Mouse (Mus musculus) midbrain, postnatal 0 days (tissue): ENCODE data around the gene Abcg5. TPM values are rescaled to one million over a fixed set of nuclear protein-coding genes. Genes with fewer than 3 reads are reported as not detected.

ENCODE experiments used
- ATAC-seq: fragments of 200-750 bp; cut with Nextera tagmentation; 2 replicates; pipeline ENCODE4 v1.8.0; 2017; ENCODE audit warnings: moderate number of reproducible peaks, mild to moderate bottlenecking, moderate TSS enrichment, moderate library complexity; ENCODE audit not compliant: low FRiP score
- DNase-seq: peaks from one replicate; pipeline ENCODE4 v3.0.0-alpha.2; 2015; ENCODE audit warnings: low spot score
- H3K27ac ChIP-seq: fragments of 300-500 bp; sonication (generic); 2 replicates; pipeline ENCODE4 v1.5.1; 2014; ENCODE audit warnings: low read depth, mild to moderate bottlenecking, low read length, mixed read lengths
- H3K27me3 ChIP-seq: fragments of 300-500 bp; sonication (generic); 2 replicates; pipeline ENCODE4 v1.6.1; 2014; ENCODE audit warnings: low read length, control low read depth, mixed read lengths; ENCODE audit not compliant: insufficient read depth
- H3K36me3 ChIP-seq: fragments of 300-500 bp; sonication (generic); 2 replicates; pipeline ENCODE4 v1.6.1; 2014; ENCODE audit warnings: low read length, control low read depth, mixed read lengths; ENCODE audit not compliant: insufficient read depth
- H3K4me1 ChIP-seq: fragments of 300-500 bp; sonication (generic); 2 replicates; pipeline ENCODE4 v1.6.1; 2014; ENCODE audit warnings: mild to moderate bottlenecking, control low read depth, antibody characterized with exemption, low read length, mixed read lengths; ENCODE audit not compliant: insufficient read depth
- H3K4me2 ChIP-seq: fragments of 300-500 bp; sonication (generic); 2 replicates; pipeline ENCODE4 v1.6.1; 2014; ENCODE audit warnings: low read depth, mild to moderate bottlenecking, low read length, mixed read lengths; ENCODE audit not compliant: poor library complexity, severe bottlenecking
- H3K4me3 ChIP-seq: fragments of 300-500 bp; sonication (generic); 2 replicates; pipeline ENCODE4 v1.5.1; 2014; ENCODE audit warnings: low read depth, mild to moderate bottlenecking, low read length, moderate library complexity
- H3K9ac ChIP-seq: fragments of 300-500 bp; sonication (generic); replicated peaks from 2 replicates; pipeline ENCODE4 v1.6.1; 2014; ENCODE audit warnings: mild to moderate bottlenecking, low read length, moderate library complexity, mixed read lengths; ENCODE audit not compliant: poor library complexity, severe bottlenecking
- H3K9me3 ChIP-seq: fragments of 300-500 bp; sonication (generic); 2 replicates; pipeline ENCODE4 v1.6.1; 2016; ENCODE audit warnings: low read length, control low read depth
- CTCF ChIP-seq: IDR thresholded peaks from 2 replicates; pipeline ENCODE4 v1.5.1; 2016; ENCODE audit warnings: antibody characterized with exemption, mild to moderate bottlenecking
- WGBS: fragments of 180-500 bp; shearing (Covaris S2); extraction: QIAGEN DNeasy Blood & Tissue Kit; methylation state at CpG from one replicate; pipeline ENCODE4 v1.1.7; 2014; 5-methylcytosine and 5-hydroxymethylcytosine counted together
- polyA plus RNA-seq: library from polyadenylated mRNA; unstranded; fragments of >200 nt; fragmentation: Nextera tagmentation; extraction: Ambion mirVana; gene quantifications from 2 replicates; pipeline ENCODE4 v1.2.1, GENCODE M21; 2015
- total RNA-seq: library from RNA; depleted of rRNA; stranded (reverse); fragments of >200 nt; gene quantifications from 2 replicates; pipeline ENCODE4 v1.2.3, GENCODE M21; 2014

Gene Abcg5
- total and polyA plus RNA-seq, 2 experiments from 2014 or later = 1.3 to 2.9 TPM

GRCm38 (mm10) chr17:84657422-84657732 is 25.4 kb downstream of the Abcg5 start:
- ATAC-seq (peak; percentile 44), DNase-seq (no peak)
- H3K27ac ChIP-seq = peak overlapping the region; percentile 43; the same call in 1 of the 2 replicates
- H3K4me2 ChIP-seq = no peak overlapping the region
- H3K9ac ChIP-seq = no peak overlapping the region
- no peak overlapping the region for H3K4me3 ChIP-seq
- H3K4me1 ChIP-seq = peaks cover 5% of the 10 kb centered on the region; the same call in 1 of the 2 replicates
- TF ChIP-seq CTCF = no peak
- H3K9me3 ChIP-seq = no peaks in the 10 kb centered on the region
- WGBS = 60% methylated on average over 3 of the region's 3 CpGs
- H3K27me3 ChIP-seq = no peaks in the 10 kb centered on the region
- H3K36me3 ChIP-seq = no peaks in the 10 kb centered on the region; the same call in 1 of the 2 replicates

- DNase-seq (peak; percentile 73), ATAC-seq (peak; percentile 68)
- Histone ChIP-seq H3K4me1 (peaks cover 5% of the 10 kb centered on the region; the same call in 1 of the 2 replicates), H3K27me3 (no peaks in the 10 kb centered on the region), H3K9me3 (no peaks in the 10 kb centered on the region), H3K9ac (no peak overlapping the region), H3K27ac (peak overlapping the region; percentile 64), H3K36me3 (no peaks in the 10 kb centered on the region; the same call in 1 of the 2 replicates), H3K4me2 (no peak overlapping the region), H3K4me3 (no peak overlapping the region)
- no peak for TF ChIP-seq CTCF
- WGBS = 37% methylated on average over 19 of the region's 19 CpGs
These were observed 26.0 kb downstream of the Abcg5 start for GRCm38 (mm10) chr17:84656653-84657421.

GRCm38 (mm10) chr17:84656205-84656604 is 26.6 kb downstream of the Abcg5 start:
- WGBS = 63% methylated on average over 5 of the region's 5 CpGs
- DNase-seq (no peak), ATAC-seq (no peak; the same call in 1 of the 2 replicates)
- Histone ChIP-seq H3K9me3 (no peaks in the 10 kb centered on the region), H3K4me1 (peaks cover 5% of the 10 kb centered on the region; the same call in 1 of the 2 replicates), H3K36me3 (no peaks in the 10 kb centered on the region; the same call in 1 of the 2 replicates), H3K4me2 (no peak overlapping the region), H3K27ac (peak overlapping the region; percentile 64), H3K4me3 (no peak overlapping the region), H3K27me3 (no peaks in the 10 kb centered on the region), H3K9ac (no peak overlapping the region)
- peak; percentile 33 for TF ChIP-seq CTCF

- Histone ChIP-seq H3K4me1 (peaks cover 5% of the 10 kb centered on the region; the same call in 1 of the 2 replicates), H3K9ac (no peak overlapping the region), H3K4me2 (no peak overlapping the region), H3K4me3 (no peak overlapping the region), H3K9me3 (no peaks in the 10 kb centered on the region), H3K27ac (no peak overlapping the region), H3K27me3 (no peaks in the 10 kb centered on the region), H3K36me3 (peaks cover 8% of the 10 kb centered on the region)
- TF ChIP-seq CTCF = no peak
- ATAC-seq (no peak), DNase-seq (no peak)
- WGBS = 92% methylated on average over 9 of the region's 9 CpGs
These were observed 29.3 kb downstream of the Abcg5 start for GRCm38 (mm10) chr17:84653544-84653943.

- Histone ChIP-seq H3K9ac (no peak overlapping the region), H3K4me2 (no peak overlapping the region), H3K9me3 (no peaks in the 10 kb centered on the region), H3K27ac (no peak overlapping the region), H3K36me3 (peaks cover 8% of the 10 kb centered on the region), H3K27me3 (no peaks in the 10 kb centered on the region), H3K4me3 (no peak overlapping the region), H3K4me1 (no peaks in the 10 kb centered on the region)
- WGBS = 95% methylated on average over 9 of the region's 9 CpGs
- ATAC-seq = no peak
- no peak for DNase-seq
- TF ChIP-seq CTCF = no peak
These were observed 32.4 kb downstream of the Abcg5 start for GRCm38 (mm10) chr17:84650302-84651017.

GRCm38 (mm10) chr17:84647630-84648029 is 35.2 kb downstream of the Abcg5 start:
- no peak overlapping the region for H3K4me2 ChIP-seq
- TF ChIP-seq CTCF = no peak
- peaks cover 8% of the 10 kb centered on the region for H3K36me3 ChIP-seq
- no peaks in the 10 kb centered on the region for H3K4me1 ChIP-seq
- no peak for DNase-seq
- no peaks in the 10 kb centered on the region for H3K9me3 ChIP-seq
- no peak overlapping the region for H3K27ac ChIP-seq
- 85% methylated on average over 4 of the region's 4 CpGs for WGBS
- no peak overlapping the region for H3K4me3 ChIP-seq
- no peak for ATAC-seq
- no peaks in the 10 kb centered on the region for H3K27me3 ChIP-seq
- no peak overlapping the region for H3K9ac ChIP-seq
